8 mouse cellular contexts compared by ENCODE assay signal in the genomic region with DNA sequence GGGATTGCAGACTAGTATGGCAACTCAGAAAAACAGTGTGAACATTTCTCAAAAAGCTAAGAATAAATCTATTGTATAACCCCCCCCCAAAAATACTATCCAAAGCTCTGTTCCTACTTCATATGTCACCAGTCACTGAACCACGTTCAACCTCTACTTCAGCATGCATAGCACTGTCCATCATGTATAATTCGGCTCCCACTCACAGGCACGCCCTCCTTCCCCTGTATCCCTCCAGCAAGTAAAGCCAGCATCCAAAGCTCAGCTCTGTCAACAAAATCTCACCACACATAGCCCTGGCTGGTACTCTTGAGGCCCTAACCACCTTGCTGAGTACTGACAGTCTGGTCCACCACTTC. TPM values are rescaled to one million over a fixed set of nuclear protein-coding genes. Genes with fewer than 3 reads are reported as not detected.
DNase-seq lines count a peak whose midpoint lies in the region; ATAC-seq and TF ChIP-seq lines count a peak whose summit lies in the region.

No protein-coding gene starts in this region.

- peak overlapping the region; percentile 51 for H3K4me2 ChIP-seq in liver, embryonic 11.5 days
- peak overlapping the region; percentile 49 for H3K4me2 ChIP-seq in stomach, postnatal 0 days (replicated peaks; ENCODE audit: low read depth)

- peaks cover 9% of the 10 kb centered on the region for H3K36me3 ChIP-seq in erythroblast, embryonic 14.5 days (ENCODE audit: control insufficient read depth)
- H3K36me3 ChIP-seq in spleen, adult 2 months (ENCODE audit: control insufficient read depth, insufficient read depth, low read length), result no peaks in the 10 kb centered on the region
- H3K36me3 ChIP-seq in liver, embryonic 11.5 days (ENCODE audit: control insufficient read depth, insufficient read depth, low read length), result no peaks in the 10 kb centered on the region
- no peaks in the 10 kb centered on the region for H3K36me3 ChIP-seq in stomach, postnatal 0 days (ENCODE audit: control insufficient read depth, insufficient read depth, low read length)

- ATAC-seq in erythroblast, adult 5-6 weeks (replicated peaks; ENCODE audit: low FRiP score, poor library complexity, severe bottlenecking), result no peak
- peak; percentile 10; the same call in 1 of the 2 replicates for ATAC-seq in liver, embryonic 11.5 days (replicated peaks; ENCODE audit: low FRiP score)
- ATAC-seq in stomach, postnatal 0 days (ENCODE audit: low FRiP score, low TSS enrichment), result no peak
- ATAC-seq in megakaryocyte-erythroid progenitor cell, adult 5-6 weeks (replicated peaks; ENCODE audit: low FRiP score, low TSS enrichment, poor library complexity, severe bottlenecking), result no peak

- DNase-seq in spleen, adult 2 months (ENCODE audit: low read depth in 1 of 2, low spot score in 2 of 2), result no peak
- no peak for DNase-seq in spleen, postnatal 4 days (ENCODE audit: low spot score in 2 of 2)
- no peak for DNase-seq in liver, embryonic 11.5 days (ENCODE audit: low spot score)
- no peak for DNase-seq in stomach, postnatal 0 days (ENCODE audit: low spot score)
- DNase-seq in right cerebral cortex, postnatal 14 days, result no peak

- H3K9ac ChIP-seq in liver, embryonic 11.5 days (ENCODE audit: low read depth, low read length), result no peak overlapping the region
- peak overlapping the region; percentile 41; the same call in 1 of the 2 replicates for H3K9ac ChIP-seq in stomach, postnatal 0 days (ENCODE audit: low read length)

- TF ChIP-seq POLR2A in spleen, adult 2 months (IDR thresholded peaks at IDR 0.05; ENCODE audit: low read depth, low read length), result no peak

- peak overlapping the region; percentile 86; the same call in 1 of the 2 replicates for H3K27ac ChIP-seq in spleen, adult 2 months (ENCODE audit: insufficient read depth, low read length)
- no peak overlapping the region for H3K27ac ChIP-seq in liver, embryonic 11.5 days (ENCODE audit: low read depth, low read length)
- peak overlapping the region; percentile 88; the same call in 1 of the 2 replicates for H3K27ac ChIP-seq in stomach, postnatal 0 days (replicated peaks)

- H3K9me3 ChIP-seq in erythroblast, embryonic 14.5 days (ENCODE audit: control insufficient read depth, low read length), result no peaks in the 10 kb centered on the region
- no peaks in the 10 kb centered on the region for H3K9me3 ChIP-seq in liver, embryonic 11.5 days (ENCODE audit: control insufficient read depth, low read length)
- no peaks in the 10 kb centered on the region for H3K9me3 ChIP-seq in stomach, postnatal 0 days (ENCODE audit: control insufficient read depth, low read length)

- H3K4me1 ChIP-seq in erythroblast, embryonic 14.5 days (ENCODE audit: control insufficient read depth), result peaks cover 18% of the 10 kb centered on the region
- peaks cover 3% of the 10 kb centered on the region; the same call in 1 of the 2 replicates for H3K4me1 ChIP-seq in spleen, adult 2 months (ENCODE audit: control insufficient read depth, insufficient read depth, insufficient read length)
- H3K4me1 ChIP-seq in liver, embryonic 11.5 days (replicated peaks; ENCODE audit: control insufficient read depth, insufficient read depth, low read length), result no peaks in the 10 kb centered on the region
- H3K4me1 ChIP-seq in stomach, postnatal 0 days (replicated peaks; ENCODE audit: control insufficient read depth, insufficient read depth), result no peaks in the 10 kb centered on the region

- TF ChIP-seq EP300 in stomach, postnatal 0 days (optimal IDR thresholded peaks at IDR 0.05), result no peak

- no peak for TF ChIP-seq CTCF in spleen, adult 2 months (IDR thresholded peaks at IDR 0.05; ENCODE audit: extremely low read depth, insufficient read depth, insufficient read length, insufficient replicate concordance)
- no peak for TF ChIP-seq CTCF in stomach, postnatal 0 days (IDR thresholded peaks at IDR 0.05; ENCODE audit: low read depth)

- peak overlapping the region; percentile 69 for H3K4me3 ChIP-seq in erythroblast, embryonic 14.5 days (replicated peaks)
- peak overlapping the region; percentile 81; the same call in 1 of the 2 replicates for H3K4me3 ChIP-seq in spleen, adult 2 months (ENCODE audit: extremely low read depth, insufficient read depth, insufficient read length)
- H3K4me3 ChIP-seq in liver, embryonic 11.5 days (ENCODE audit: low read depth, low read length), result peak overlapping the region; percentile 59
- H3K4me3 ChIP-seq in stomach, postnatal 0 days (ENCODE audit: low read depth, low read length), result peak overlapping the region; percentile 47

- H3K27me3 ChIP-seq in erythroblast, embryonic 14.5 days (ENCODE audit: control insufficient read depth), result 0 out of 2 replicates have a peak, but pooled peaks cover 2% of the 10 kb centered on the region
- H3K27me3 ChIP-seq in spleen, adult 2 months (ENCODE audit: control insufficient read depth, insufficient read depth, low read length), result no peaks in the 10 kb centered on the region
- H3K27me3 ChIP-seq in liver, embryonic 11.5 days (replicated peaks; ENCODE audit: control insufficient read depth, insufficient read depth, low read length), result no peaks in the 10 kb centered on the region; the same call in 1 of the 2 replicates
- H3K27me3 ChIP-seq in stomach, postnatal 0 days (ENCODE audit: control insufficient read depth, insufficient read depth, low read length), result no peaks in the 10 kb centered on the region

- WGBS in spleen, adult 2 months, result 50% methylated on average over 3 of the region's 3 CpGs
- 52% methylated on average over 3 of the region's 3 CpGs for WGBS in liver, embryonic 11.5 days
- WGBS in stomach, postnatal 0 days, result 27% methylated on average over 3 of the region's 3 CpGs

RNA-seq across cellular contexts. Expression of a gene that starts 0.8 kb away (rescaled TPM):
- 0.04 and 0.15 TPM in 2 replicates for polyA plus RNA-seq in erythroblast, embryonic 14.5 days (2012)
- 2.7 and 4.8 TPM in 2 replicates for total RNA-seq in erythroblast, adult 5-6 weeks (2015; ENCODE audit: low replicate concordance)
- 4.4 and 6.4 TPM in 2 replicates for total RNA-seq in erythroblast, adult 5-6 weeks (2017; ENCODE audit: low replicate concordance)
- polyA plus RNA-seq in spleen, adult 2 months (2012; rRNA removed), result 2.3 and 3.0 TPM in 2 replicates
- polyA plus RNA-seq in liver, embryonic 11.5 days (2014; fragmentation: Nextera tagmentation; extraction: Ambion mirVana), result 16.5 and 18.2 TPM in 2 replicates
- polyA plus RNA-seq in stomach, postnatal 0 days (2015; fragmentation: Nextera tagmentation; extraction: Ambion mirVana), result 26.2 and 27.3 TPM in 2 replicates
- total RNA-seq in megakaryocyte-erythroid progenitor cell, adult 5-6 weeks (2014; fragmentation: Nextera tagmentation), result 9.3 and 17.5 TPM in 2 replicates
- 16.9 and 20.4 TPM in 2 replicates for total RNA-seq in megakaryocyte-erythroid progenitor cell, adult 5-6 weeks (2017)

RNA-seq across cellular contexts. Expression of a gene that starts 20.0 kb away (rescaled TPM):
- 0.06 and 0.08 TPM in 2 replicates for polyA plus RNA-seq in erythroblast, embryonic 14.5 days (2012)
- total RNA-seq in erythroblast, adult 5-6 weeks (2015; ENCODE audit: low replicate concordance), result 13.0 and 13.1 TPM in 2 replicates
- total RNA-seq in erythroblast, adult 5-6 weeks (2017; ENCODE audit: low replicate concordance), result 1.7 and 2.2 TPM in 2 replicates
- 13.4 and 14.1 TPM in 2 replicates for polyA plus RNA-seq in spleen, adult 2 months (2012; rRNA removed)
- 0.78 and 1.2 TPM in 2 replicates for polyA plus RNA-seq in liver, embryonic 11.5 days (2014; fragmentation: Nextera tagmentation; extraction: Ambion mirVana)
- polyA plus RNA-seq in stomach, postnatal 0 days (2015; fragmentation: Nextera tagmentation; extraction: Ambion mirVana), result 3.2 and 3.3 TPM in 2 replicates
- 10.6 and 16.9 TPM in 2 replicates for total RNA-seq in megakaryocyte-erythroid progenitor cell, adult 5-6 weeks (2014; fragmentation: Nextera tagmentation)
- total RNA-seq in megakaryocyte-erythroid progenitor cell, adult 5-6 weeks (2017), result 4.3 and 6.5 TPM in 2 replicates
